Mouse (Mus musculus) kidney, postnatal 14 days (tissue): ENCODE results near the gene Emid1.
A peak's percentile ranks its signal among the peaks of the same experiment; 100 is the strongest.
"Not testable (repeated sequence)": the region's sequence is repeated elsewhere in the genome, so short reads cannot be mapped to it uniquely, and the experiment has no call there.

Source experiments
- DNase-seq: peaks from one replicate; pipeline ENCODE4 v3.0.0; 2022; ENCODE audit warnings: mixed read lengths

Emid1 gene

GRCm38 (mm10) chr11:5102384-5102783, 49.7 kb downstream of the Emid1 start:
- no peak for DNase-seq

- no peak for DNase-seq
Observed at GRCm38 (mm10) chr11:5101641-5102040, 50.4 kb downstream of the Emid1 start.

- no peak for DNase-seq
Observed at GRCm38 (mm10) chr11:5100801-5101200, 51.3 kb downstream of the Emid1 start.

GRCm38 (mm10) chr11:5100283-5100682, 51.8 kb downstream of the Emid1 start:
- no peak for DNase-seq

- DNase-seq = peak; percentile 92
Observed at GRCm38 (mm10) chr11:5099576-5100183, 52.4 kb downstream of the Emid1 start.

- DNase-seq = peak; percentile 98
Observed at GRCm38 (mm10) chr11:5098736-5099542, 53.1 kb downstream of the Emid1 start, which contains the start of the genes Rhbdd3 and Ewsr1. Gene Rhbdd3, plus strand, starts transcription at chr11:5098926. Gene Ewsr1, minus strand, starts transcription at chr11:5099266.

- peak; percentile 52 for DNase-seq
Observed at GRCm38 (mm10) chr11:5098035-5098735, 53.9 kb downstream of the Emid1 start.

- DNase-seq = no peak
Observed at GRCm38 (mm10) chr11:5096480-5097020, 55.5 kb downstream of the Emid1 start.

- no peak for DNase-seq
Observed at GRCm38 (mm10) chr11:5095877-5096276, 56.2 kb downstream of the Emid1 start.

GRCm38 (mm10) chr11:5091706-5092105, 60.4 kb downstream of the Emid1 start:
- DNase-seq = no peak

GRCm38 (mm10) chr11:5089147-5089546, 62.9 kb downstream of the Emid1 start:
- DNase-seq = no peak

- DNase-seq = not testable (repeated sequence)
Observed at GRCm38 (mm10) chr11:5076843-5077242, 75.2 kb downstream of the Emid1 start.

GRCm38 (mm10) chr11:5075760-5076159, 76.3 kb downstream of the Emid1 start:
- DNase-seq = no peak

GRCm38 (mm10) chr11:5074882-5075281, 77.2 kb downstream of the Emid1 start:
- no peak for DNase-seq

GRCm38 (mm10) chr11:5068126-5068971, 83.7 kb downstream of the Emid1 start:
- DNase-seq = no peak

- no peak for DNase-seq
Observed at GRCm38 (mm10) chr11:5067063-5067462, 85.0 kb downstream of the Emid1 start.

GRCm38 (mm10) chr11:5065056-5065821, 86.8 kb downstream of the Emid1 start, which contains the start of gene Gas2l1:
Gene Gas2l1, minus strand, starts transcription at chr11:5065327.
- peak; percentile 95 for DNase-seq

GRCm38 (mm10) chr11:5064282-5065055, 87.6 kb downstream of the Emid1 start:
- no peak for DNase-seq

GRCm38 (mm10) chr11:5063561-5064281, 88.3 kb downstream of the Emid1 start:
- DNase-seq = no peak
